Mouse (Mus musculus) thymus, adult 2 months (tissue): Measurements from ENCODE around the gene Ptpn3.

Experiments used
- CTCF ChIP-seq: fragments of 200-500 bp; IDR thresholded peaks from 2 replicates; pipeline ENCODE4 v1.5.1; 2012; ENCODE audit warnings: mild to moderate bottlenecking, control low read depth, low read length, moderate library complexity, borderline replicate concordance; ENCODE audit not compliant: control insufficient read depth, poor library complexity, insufficient read depth; ENCODE audit errors: extremely low read depth
- POLR2A ChIP-seq: fragments of 200-500 bp; IDR thresholded peaks from 2 replicates; pipeline ENCODE4 v1.6.1; 2012; ENCODE audit warnings: mild to moderate bottlenecking, low read length, control low read depth, moderate library complexity; ENCODE audit not compliant: control insufficient read depth, poor library complexity, insufficient read depth; ENCODE audit errors: extremely low read depth

GRCm38 (mm10) chr4:57261813-57262212, 39.8 kb downstream of the Ptpn3 start:
- no peak for TF ChIP-seq POLR2A
- no peak for TF ChIP-seq CTCF
